Mouse (Mus musculus) intestine, embryonic 15.5 days (tissue): ENCODE data around the gene Llgl1. TPM values are rescaled to one million over a fixed set of nuclear protein-coding genes. Genes with fewer than 3 reads are reported as not detected.

Source experiments
- ATAC-seq: fragments of 200-750 bp; cut with Nextera tagmentation; 2 replicates; pipeline ENCODE4 v1.8.0; 2017; ENCODE audit warnings: moderate TSS enrichment, moderate library complexity
- H3K27ac ChIP-seq: fragments of 300-500 bp; sonication (generic); 2 replicates; pipeline ENCODE4 v1.5.1; 2015; ENCODE audit warnings: mild to moderate bottlenecking, inconsistent platforms
- H3K27me3 ChIP-seq: fragments of 300-500 bp; sonication (generic); replicated peaks from 2 replicates; pipeline ENCODE4 v1.6.1; 2015; ENCODE audit warnings: inconsistent platforms
- H3K36me3 ChIP-seq: fragments of 300-500 bp; sonication (generic); 2 replicates; pipeline ENCODE4 v1.6.1; 2015; ENCODE audit warnings: inconsistent platforms
- H3K4me1 ChIP-seq: fragments of 300-500 bp; sonication (generic); replicated peaks from 2 replicates; pipeline ENCODE4 v1.6.1; 2015; ENCODE audit warnings: inconsistent platforms
- H3K4me2 ChIP-seq: fragments of 300-500 bp; sonication (generic); replicated peaks from 2 replicates; pipeline ENCODE4 v1.6.1; 2015; ENCODE audit warnings: mild to moderate bottlenecking, inconsistent platforms
- H3K4me3 ChIP-seq: fragments of 300-500 bp; sonication (generic); replicated peaks from 2 replicates; pipeline ENCODE4 v1.5.1; 2015; ENCODE audit warnings: inconsistent platforms
- H3K9ac ChIP-seq: fragments of 300-500 bp; sonication (generic); 2 replicates; pipeline ENCODE4 v1.6.1; 2015; ENCODE audit warnings: inconsistent platforms
- H3K9me3 ChIP-seq: fragments of 300-500 bp; sonication (generic); 2 replicates; pipeline ENCODE4 v1.6.1; 2016; ENCODE audit warnings: inconsistent platforms
- WGBS: fragments of 180-500 bp; shearing (Covaris S2); methylation state at CpG from one replicate; pipeline ENCODE4 v1.1.7; 2015; 5-methylcytosine and 5-hydroxymethylcytosine counted together
- polyA plus RNA-seq: library from polyadenylated mRNA; unstranded; fragments of >200 nt; fragmentation: Nextera tagmentation; extraction: Ambion mirVana; gene quantifications from 2 replicates; pipeline ENCODE4 v1.2.1, GENCODE M21; 2015

The Llgl1 gene
- polyA plus RNA-seq, 1 experiment from 2014 or later, result 34.3 TPM

GRCm38 (mm10) chr11:60729217-60729641, 29.7 kb downstream of the Llgl1 start:
- no peaks in the 10 kb centered on the region for H3K9me3 ChIP-seq
- H3K27me3 ChIP-seq, result no peaks in the 10 kb centered on the region
- no peak overlapping the region for H3K27ac ChIP-seq
- ATAC-seq, result no peak
- peak overlapping the region; percentile 78 for H3K4me2 ChIP-seq
- no peak overlapping the region for H3K4me3 ChIP-seq
- H3K9ac ChIP-seq, result peak overlapping the region; percentile 63; the same call in 1 of the 2 replicates
- H3K4me1 ChIP-seq, result peaks cover 21% of the 10 kb centered on the region
- 72% methylated on average over 6 of the region's 6 CpGs for WGBS
- H3K36me3 ChIP-seq, result peaks cover 16% of the 10 kb centered on the region; the same call in 1 of the 2 replicates

- peaks cover 21% of the 10 kb centered on the region for H3K4me1 ChIP-seq
- H3K9me3 ChIP-seq, result no peaks in the 10 kb centered on the region
- H3K36me3 ChIP-seq, result peaks cover 12% of the 10 kb centered on the region; the same call in 1 of the 2 replicates
- no peak for ATAC-seq
- H3K27me3 ChIP-seq, result no peaks in the 10 kb centered on the region
- no peak overlapping the region for H3K9ac ChIP-seq
- 82% methylated on average over 9 of the region's 9 CpGs for WGBS
- H3K4me2 ChIP-seq, result no peak overlapping the region
- H3K4me3 ChIP-seq, result no peak overlapping the region
- no peak overlapping the region for H3K27ac ChIP-seq
These were observed 30.6 kb downstream of the Llgl1 start for GRCm38 (mm10) chr11:60730169-60730568.

GRCm38 (mm10) chr11:60731251-60731650, 31.7 kb downstream of the Llgl1 start:
- WGBS, result 85% methylated on average over 14 of the region's 14 CpGs
- Histone ChIP-seq H3K4me1 (peaks cover 20% of the 10 kb centered on the region), H3K27ac (no peak overlapping the region), H3K9ac (no peak overlapping the region), H3K27me3 (no peaks in the 10 kb centered on the region), H3K4me3 (no peak overlapping the region), H3K36me3 (peaks cover 12% of the 10 kb centered on the region; the same call in 1 of the 2 replicates), H3K4me2 (no peak overlapping the region), H3K9me3 (no peaks in the 10 kb centered on the region)
- no peak for ATAC-seq

GRCm38 (mm10) chr11:60734206-60734605, 34.7 kb downstream of the Llgl1 start:
- no peak overlapping the region for H3K27ac ChIP-seq
- H3K9me3 ChIP-seq, result no peaks in the 10 kb centered on the region
- no peak overlapping the region for H3K4me2 ChIP-seq
- H3K36me3 ChIP-seq, result peaks cover 14% of the 10 kb centered on the region; the same call in 1 of the 2 replicates
- WGBS, result 75% methylated on average over 2 of the region's 2 CpGs
- H3K4me3 ChIP-seq, result no peak overlapping the region
- H3K27me3 ChIP-seq, result no peaks in the 10 kb centered on the region
- ATAC-seq, result no peak
- no peak overlapping the region for H3K9ac ChIP-seq
- peaks cover 4% of the 10 kb centered on the region for H3K4me1 ChIP-seq

GRCm38 (mm10) chr11:60735191-60735590, 35.7 kb downstream of the Llgl1 start:
- peaks cover 14% of the 10 kb centered on the region; the same call in 1 of the 2 replicates for H3K36me3 ChIP-seq

GRCm38 (mm10) chr11:60736491-60736890, 37.0 kb downstream of the Llgl1 start:
- H3K4me2 ChIP-seq, result no peak overlapping the region
- H3K27ac ChIP-seq, result no peak overlapping the region
- no peaks in the 10 kb centered on the region for H3K9me3 ChIP-seq
- no peak for ATAC-seq
- H3K4me3 ChIP-seq, result no peak overlapping the region
- H3K27me3 ChIP-seq, result no peaks in the 10 kb centered on the region
- WGBS, result 81% methylated on average over 3 of the region's 3 CpGs
- H3K9ac ChIP-seq, result no peak overlapping the region
- H3K36me3 ChIP-seq, result peaks cover 8% of the 10 kb centered on the region; the same call in 1 of the 2 replicates
- no peaks in the 10 kb centered on the region for H3K4me1 ChIP-seq

More at GRCm38 (mm10) chr11:60735191-60735590, 35.7 kb downstream of the Llgl1 start:
- Histone ChIP-seq H3K27me3 (no peaks in the 10 kb centered on the region), H3K9me3 (no peaks in the 10 kb centered on the region), H3K27ac (no peak overlapping the region), H3K4me3 (no peak overlapping the region), H3K4me1 (no peaks in the 10 kb centered on the region), H3K4me2 (no peak overlapping the region), H3K9ac (no peak overlapping the region)
- no peak for ATAC-seq
- WGBS, result 67% methylated on average over 5 of the region's 5 CpGs

GRCm38 (mm10) chr11:60737450-60737849, 37.9 kb downstream of the Llgl1 start:
- no peaks in the 10 kb centered on the region for H3K27me3 ChIP-seq
- H3K27ac ChIP-seq, result no peak overlapping the region
- H3K4me2 ChIP-seq, result no peak overlapping the region
- ATAC-seq, result no peak
- no peaks in the 10 kb centered on the region for H3K4me1 ChIP-seq
- no peak overlapping the region for H3K4me3 ChIP-seq
- H3K9me3 ChIP-seq, result no peaks in the 10 kb centered on the region
- H3K36me3 ChIP-seq, result peaks cover 16% of the 10 kb centered on the region
- no peak overlapping the region for H3K9ac ChIP-seq

- H3K27ac ChIP-seq, result no peak overlapping the region
- H3K36me3 ChIP-seq, result peaks cover 26% of the 10 kb centered on the region; the same call in 1 of the 2 replicates
- ATAC-seq, result no peak
- no peaks in the 10 kb centered on the region for H3K4me1 ChIP-seq
- no peaks in the 10 kb centered on the region for H3K9me3 ChIP-seq
- H3K4me2 ChIP-seq, result no peak overlapping the region
- no peaks in the 10 kb centered on the region for H3K27me3 ChIP-seq
- 81% methylated on average over 3 of the region's 3 CpGs for WGBS
- no peak overlapping the region for H3K9ac ChIP-seq
- no peak overlapping the region for H3K4me3 ChIP-seq
These were observed 40.8 kb downstream of the Llgl1 start for GRCm38 (mm10) chr11:60740321-60740720.

- Histone ChIP-seq H3K9me3 (no peaks in the 10 kb centered on the region), H3K9ac (no peak overlapping the region), H3K4me3 (no peak overlapping the region), H3K36me3 (peaks cover 26% of the 10 kb centered on the region), H3K4me2 (no peak overlapping the region), H3K27ac (no peak overlapping the region), H3K27me3 (no peaks in the 10 kb centered on the region), H3K4me1 (no peaks in the 10 kb centered on the region)
- WGBS, result 87% methylated on average over 7 of the region's 7 CpGs
- no peak for ATAC-seq
These were observed 56.0 kb downstream of the Llgl1 start for GRCm38 (mm10) chr11:60755570-60755969.

GRCm38 (mm10) chr11:60761681-60762080, 62.2 kb downstream of the Llgl1 start:
- peaks cover 12% of the 10 kb centered on the region; the same call in 1 of the 2 replicates for H3K36me3 ChIP-seq
- ATAC-seq, result no peak
- WGBS, result 90% methylated on average over 3 of the region's 3 CpGs
- no peak overlapping the region for H3K9ac ChIP-seq
- H3K4me1 ChIP-seq, result no peaks in the 10 kb centered on the region
- H3K27ac ChIP-seq, result no peak overlapping the region
- H3K4me2 ChIP-seq, result no peak overlapping the region
- H3K4me3 ChIP-seq, result no peak overlapping the region
- H3K9me3 ChIP-seq, result no peaks in the 10 kb centered on the region
- no peaks in the 10 kb centered on the region for H3K27me3 ChIP-seq

Other genes starting within 250 kb of the Llgl1 start
- 96.7 and 101 TPM in 2 replicates for gene Drg2, start 245.1 kb upstream of the Llgl1 start, polyA plus RNA-seq
- gene Myo15, start 230.4 kb upstream of the Llgl1 start, polyA plus RNA-seq, result 0.18 and 0.19 TPM in 2 replicates
- gene Alkbh5, start 163.3 kb upstream of the Llgl1 start, polyA plus RNA-seq, result 39.5 and 44.9 TPM in 2 replicates
- gene Flii, start 27.5 kb downstream of the Llgl1 start, polyA plus RNA-seq, result 74.8 and 86.2 TPM in 2 replicates
- 9.3 and 9.4 TPM in 2 replicates for gene Mief2, start 28.7 kb downstream of the Llgl1 start, polyA plus RNA-seq
- gene Top3a, start 77.6 kb downstream of the Llgl1 start, polyA plus RNA-seq, result 12.1 and 13.0 TPM in 2 replicates
- gene Smcr8, start 77.8 kb downstream of the Llgl1 start, polyA plus RNA-seq, result 6.5 and 6.6 TPM in 2 replicates
- gene Shmt1, start 112.0 kb downstream of the Llgl1 start, polyA plus RNA-seq, result 108 and 115 TPM in 2 replicates
- 55.4 and 56.9 TPM in 2 replicates for gene Dhrs7b, start 130.9 kb downstream of the Llgl1 start, polyA plus RNA-seq
- 62.9 and 70.9 TPM in 2 replicates for gene Tmem11, start 179.5 kb downstream of the Llgl1 start, polyA plus RNA-seq
- gene Natd1, start 215.0 kb downstream of the Llgl1 start, polyA plus RNA-seq, result 9.6 and 11.9 TPM in 2 replicates
- 127 and 144 TPM in 2 replicates for gene Map2k3, start 232.3 kb downstream of the Llgl1 start, polyA plus RNA-seq